Mouse (Mus musculus) ovary, postnatal 36 days (tissue): ENCODE measurements around the gene Slc22a14.
"Not testable (repeated sequence)": the region's sequence is repeated elsewhere in the genome, so short reads cannot be mapped to it uniquely, and the experiment has no call there.

Experiments
- DNase-seq: peaks from one replicate; pipeline ENCODE4 v3.0.0; 2022; ENCODE audit warnings: low spot score, mixed read lengths

Slc22a14 gene

DNA sequence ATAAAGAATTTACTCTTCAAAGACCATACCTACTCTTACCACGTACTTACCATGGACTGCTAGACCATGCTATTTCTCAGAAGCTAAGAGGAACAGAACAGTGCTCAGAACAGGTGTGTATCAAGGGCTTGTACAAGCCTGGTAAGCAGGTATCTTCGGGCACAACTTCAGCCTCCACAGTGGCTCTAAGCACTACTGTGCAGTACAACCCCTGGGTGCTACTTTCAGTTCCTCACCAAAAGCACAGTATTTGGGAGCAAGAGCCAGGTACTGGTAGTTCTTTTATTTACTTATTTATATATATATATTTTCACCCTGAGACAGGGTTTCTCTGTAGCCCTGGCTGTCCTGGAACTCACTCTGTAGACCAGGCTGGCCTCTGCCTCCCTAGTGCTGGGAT is 104.5 kb downstream of the Slc22a14 start:
- DNase-seq = no peak

DNA sequence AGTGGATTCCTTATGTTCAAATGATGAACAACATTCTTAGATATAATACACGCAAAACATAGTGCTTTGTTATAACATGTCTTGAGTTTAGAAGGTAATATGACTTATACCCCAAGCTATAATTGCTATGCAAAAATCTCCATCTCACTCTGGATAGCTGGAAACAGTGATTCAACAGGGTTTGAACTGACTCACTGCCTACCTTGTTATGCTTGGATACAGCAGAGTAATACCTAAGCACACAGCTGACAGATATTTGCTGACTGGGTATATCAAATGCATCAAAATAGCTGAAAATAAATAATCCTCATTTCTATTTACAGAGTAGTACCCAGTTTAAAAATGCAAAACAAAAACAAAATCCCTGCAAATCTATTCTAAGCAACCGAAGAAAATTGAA is 106.6 kb downstream of the Slc22a14 start:
- DNase-seq = no peak

- DNase-seq = no peak
Measured at GRCm38 (mm10) chr9:119258128-119258527, 107.2 kb downstream of the Slc22a14 start.

GRCm38 (mm10) chr9:119256161-119256560 is 109.2 kb downstream of the Slc22a14 start:
- DNase-seq = no peak

- no peak for DNase-seq
Measured at GRCm38 (mm10) chr9:119255096-119255495, 110.3 kb downstream of the Slc22a14 start.

DNA sequence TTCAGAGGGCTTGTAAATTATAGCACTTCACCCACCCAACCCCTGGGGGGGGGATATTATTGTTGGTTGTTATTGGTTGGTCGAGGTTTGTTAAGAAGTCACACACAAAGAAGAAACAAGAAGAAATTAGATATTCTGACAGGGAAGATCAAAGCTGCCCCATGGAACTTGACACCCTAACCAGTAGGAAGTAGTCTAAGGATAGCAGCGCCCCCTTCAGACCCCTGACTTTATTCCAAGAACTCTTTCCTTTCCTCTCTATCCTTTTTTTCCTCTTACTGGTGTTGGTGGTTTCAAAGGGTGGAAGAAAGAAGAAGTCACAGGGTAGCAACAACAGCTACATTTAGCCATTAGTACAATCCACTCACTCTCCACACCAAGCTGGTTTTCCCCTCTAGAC is 111.2 kb downstream of the Slc22a14 start:
- DNase-seq = no peak

- DNase-seq = no peak
Measured at GRCm38 (mm10) chr9:119247996-119248395, 117.4 kb downstream of the Slc22a14 start.

DNA sequence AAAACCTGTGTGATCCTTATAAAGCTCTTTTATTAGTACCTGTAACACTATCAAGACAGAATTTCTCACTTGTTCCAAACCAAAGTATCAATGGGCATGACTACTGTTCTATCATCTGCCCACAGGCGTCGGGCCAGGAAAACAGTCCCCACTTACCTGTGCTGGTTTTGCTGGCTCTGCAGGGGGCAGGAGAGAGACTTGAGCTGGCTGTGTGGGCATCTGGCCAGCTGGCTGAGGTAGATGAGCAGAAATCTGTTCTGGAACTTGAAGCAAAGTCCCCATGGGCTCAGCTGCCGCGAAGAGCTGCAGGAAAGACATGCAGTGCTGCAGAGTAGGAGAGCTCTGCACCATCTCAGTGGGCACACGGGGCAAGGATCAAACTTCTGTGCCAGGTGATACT is 118.5 kb downstream of the Slc22a14 start:
- peak; percentile 34 for DNase-seq

DNA sequence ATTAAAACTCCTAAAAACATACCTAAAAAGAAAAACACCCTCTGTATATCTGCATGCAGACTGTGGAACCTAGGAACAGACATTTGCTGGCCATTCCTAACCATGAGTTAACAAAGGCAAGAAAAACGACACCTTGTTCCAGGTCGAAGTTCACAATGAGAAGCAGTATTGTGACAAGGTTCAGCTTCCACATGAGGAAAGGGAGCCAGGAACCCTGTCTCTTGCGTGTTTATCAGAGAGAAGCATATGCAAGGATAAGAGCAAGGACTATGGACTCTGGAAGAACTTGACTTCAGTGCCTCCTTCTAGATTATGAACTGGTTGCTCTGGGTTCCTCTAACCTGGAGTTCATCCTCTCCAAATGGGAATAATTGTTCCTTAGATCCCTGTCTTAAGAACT is 121.4 kb downstream of the Slc22a14 start:
- no peak for DNase-seq

GRCm38 (mm10) chr9:119241169-119241865 is 124.0 kb downstream of the Slc22a14 start:
- no peak for DNase-seq

DNA sequence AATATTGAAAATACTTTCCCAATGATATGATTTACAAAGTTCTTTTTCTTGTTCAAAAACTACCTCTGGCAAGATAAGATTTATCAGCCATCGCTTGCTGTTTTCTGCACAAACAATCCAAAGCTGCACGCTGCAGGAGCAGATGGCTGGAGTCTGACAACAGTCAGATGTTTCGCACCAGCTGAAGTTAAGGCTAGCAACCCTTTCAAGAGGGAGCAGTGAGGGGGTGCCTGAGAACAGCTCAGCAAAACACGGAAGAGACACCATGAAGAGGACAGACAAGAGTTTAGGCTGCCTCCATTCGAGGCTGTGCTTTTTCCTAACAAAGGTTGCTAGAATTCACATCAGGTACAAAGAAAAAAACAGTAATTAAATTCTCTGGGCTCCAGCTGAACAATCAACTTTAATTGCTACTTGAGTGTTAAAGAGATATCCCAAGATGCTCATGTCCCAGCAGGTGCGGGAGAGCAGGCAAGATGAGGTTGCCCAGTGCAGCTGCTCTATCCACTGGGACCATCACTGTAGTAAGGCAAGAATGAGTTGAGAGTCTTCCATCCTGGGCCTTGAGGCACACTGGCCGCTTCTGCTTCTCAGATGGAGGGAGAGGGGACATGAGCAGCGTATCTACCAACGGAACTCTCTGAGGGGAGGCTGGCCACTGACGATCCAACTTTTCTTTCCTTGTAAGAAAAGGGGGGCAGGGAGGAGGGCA is 124.9 kb downstream of the Slc22a14 start:
- no peak for DNase-seq

DNA sequence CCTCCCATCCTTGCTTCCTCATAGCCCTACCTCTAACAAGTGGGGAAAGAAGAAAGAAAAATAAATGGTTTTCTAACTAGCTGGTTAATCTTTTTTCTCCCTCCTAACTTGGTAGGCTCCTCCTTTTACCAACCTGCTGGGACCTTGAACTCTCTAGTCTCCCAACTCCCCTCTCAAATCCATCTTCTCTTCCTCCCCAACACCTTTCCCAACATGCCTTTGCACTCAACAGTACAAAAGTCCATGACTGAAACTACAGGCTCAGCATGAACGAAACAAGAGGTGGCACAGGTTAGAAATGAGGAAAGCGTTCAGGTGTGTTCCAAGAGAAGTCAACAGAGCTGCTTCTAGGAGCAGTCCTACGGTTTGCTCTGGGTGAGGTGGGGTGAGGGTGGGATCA is 126.1 kb downstream of the Slc22a14 start:
- DNase-seq = no peak

GRCm38 (mm10) chr9:119238796-119239195 is 126.6 kb downstream of the Slc22a14 start:
- no peak for DNase-seq

DNA sequence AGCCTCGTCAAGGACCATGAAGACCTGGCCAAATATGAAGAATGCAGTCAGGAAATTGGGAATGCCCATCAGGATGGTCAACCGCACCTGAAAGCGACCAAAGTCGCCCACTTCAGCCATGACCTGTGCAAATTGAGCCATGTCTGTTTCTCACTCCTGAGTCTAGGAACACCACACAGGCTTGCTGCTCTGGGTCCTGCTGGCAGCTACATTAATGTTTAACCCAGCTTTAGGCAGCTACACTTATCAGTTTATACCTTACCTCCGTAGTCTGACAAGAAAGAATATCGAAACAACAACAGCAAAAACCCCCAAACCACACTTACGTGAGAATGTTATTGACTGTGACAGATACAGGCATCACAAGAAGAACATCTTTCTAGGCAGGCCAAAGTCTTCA is 133.8 kb downstream of the Slc22a14 start:
- no peak for DNase-seq

GRCm38 (mm10) chr9:119230829-119231228 is 134.5 kb downstream of the Slc22a14 start:
- DNase-seq = no peak

DNA sequence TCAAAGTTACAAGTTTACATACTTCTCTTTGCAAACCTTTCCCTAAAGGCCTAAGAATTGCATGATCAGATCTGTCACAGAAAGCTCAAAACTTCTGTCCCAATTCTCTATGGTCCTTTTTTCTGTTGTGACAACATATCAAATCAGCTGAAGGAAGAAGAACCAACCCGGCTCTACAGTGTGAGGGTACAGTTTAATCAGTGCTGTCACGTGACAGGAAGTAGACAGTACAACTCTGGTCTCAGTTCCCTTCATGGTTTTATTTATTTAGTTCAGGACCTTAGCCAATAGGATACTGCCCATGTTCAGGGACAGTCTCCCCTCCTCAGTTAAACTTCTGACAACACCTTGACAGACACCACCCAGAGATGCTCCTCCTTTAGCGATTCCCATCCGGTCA is 145.1 kb downstream of the Slc22a14 start:
- no peak for DNase-seq

- DNase-seq = no peak
Measured at GRCm38 (mm10) chr9:119219667-119220066, 145.7 kb downstream of the Slc22a14 start.

DNA sequence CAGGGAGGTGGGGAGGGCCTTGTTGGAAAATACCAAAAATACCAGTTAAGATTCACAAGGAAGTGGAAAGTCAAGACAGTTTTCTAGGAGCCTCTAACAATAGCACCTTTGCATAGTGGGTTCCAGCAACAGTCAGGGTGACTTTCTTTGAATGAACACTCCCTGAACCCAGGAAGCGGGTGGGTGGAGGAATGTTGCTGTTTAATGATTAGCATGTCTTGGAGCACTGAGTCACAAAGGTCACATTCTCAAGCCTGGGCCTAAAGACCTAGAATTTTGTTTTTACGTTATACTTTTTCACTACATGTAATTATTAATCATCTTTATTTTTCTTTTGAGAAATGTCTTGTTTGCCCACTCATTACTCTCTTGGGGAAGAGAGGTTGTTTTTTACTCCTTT is 150.0 kb downstream of the Slc22a14 start:
- not testable (repeated sequence) for DNase-seq

- no peak for DNase-seq
Measured at GRCm38 (mm10) chr9:119214601-119215000, 150.8 kb downstream of the Slc22a14 start.

GRCm38 (mm10) chr9:119212996-119213395 is 152.4 kb downstream of the Slc22a14 start:
- DNase-seq = no peak

DNA sequence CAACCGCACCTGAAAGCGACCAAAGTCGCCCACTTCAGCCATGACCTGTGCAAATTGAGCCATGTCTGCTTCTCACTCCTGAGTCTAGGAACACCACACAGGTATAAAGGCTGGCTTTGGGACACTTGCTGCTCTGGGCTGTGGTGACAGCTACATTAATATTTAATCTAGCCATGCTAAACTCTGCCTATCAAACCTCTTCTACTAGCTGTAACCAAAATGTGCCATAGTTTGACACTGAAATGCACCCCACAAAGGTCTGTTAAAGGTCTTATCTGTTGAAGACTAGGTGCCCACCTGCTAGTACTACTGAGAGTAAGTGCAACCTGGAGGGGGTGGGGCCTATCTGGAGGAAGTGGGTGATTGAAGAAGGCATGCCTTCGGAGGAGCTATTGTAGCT is 156.4 kb downstream of the Slc22a14 start, which contains the start of gene Slc22a13:
TSS of gene Slc22a13 (minus strand) at position 101 of the 400 bp plus-strand sequence.
- DNase-seq = no peak

- DNase-seq = no peak
Measured at GRCm38 (mm10) chr9:119207113-119207512, 158.2 kb downstream of the Slc22a14 start.

- no peak for DNase-seq
Measured at GRCm38 (mm10) chr9:119206666-119207065, 158.7 kb downstream of the Slc22a14 start.

GRCm38 (mm10) chr9:119205756-119206155 is 159.6 kb downstream of the Slc22a14 start:
- DNase-seq = no peak
